Mouse (Mus musculus) 416B (cell line): ENCODE results near the gene Sorcs2.

ENCODE experiments used
- DNase-seq: peaks from one replicate; pipeline ENCODE4 v3.0.0; 2011; ENCODE audit warnings: low read depth

The Sorcs2 gene

DNA sequence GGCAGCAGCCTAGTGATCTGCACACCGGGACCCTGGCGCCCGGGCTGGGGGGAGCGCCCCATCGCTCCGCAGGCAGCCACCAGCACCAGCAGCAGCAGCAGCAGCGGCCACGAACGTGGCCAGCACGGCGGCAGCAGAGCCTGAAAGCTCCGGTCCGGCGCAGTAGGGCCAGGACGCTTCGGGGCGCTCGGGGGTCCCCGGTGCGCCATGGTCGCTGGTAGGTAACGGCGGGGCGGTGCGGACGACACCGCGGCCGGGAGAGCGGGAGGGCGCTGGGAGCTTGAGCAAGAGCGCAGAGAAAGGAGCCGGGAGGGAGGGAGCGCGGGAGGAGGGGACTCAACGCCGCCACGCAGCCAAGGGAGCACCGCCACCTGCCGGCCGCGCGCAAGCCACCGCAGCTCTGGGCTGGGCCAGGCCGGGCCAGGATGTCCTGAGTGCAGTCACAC, at the start of gene Sorcs2:
TSS of gene Sorcs2 (minus strand) at position 303 of the 446 bp plus-strand sequence.
- no peak for DNase-seq

DNA sequence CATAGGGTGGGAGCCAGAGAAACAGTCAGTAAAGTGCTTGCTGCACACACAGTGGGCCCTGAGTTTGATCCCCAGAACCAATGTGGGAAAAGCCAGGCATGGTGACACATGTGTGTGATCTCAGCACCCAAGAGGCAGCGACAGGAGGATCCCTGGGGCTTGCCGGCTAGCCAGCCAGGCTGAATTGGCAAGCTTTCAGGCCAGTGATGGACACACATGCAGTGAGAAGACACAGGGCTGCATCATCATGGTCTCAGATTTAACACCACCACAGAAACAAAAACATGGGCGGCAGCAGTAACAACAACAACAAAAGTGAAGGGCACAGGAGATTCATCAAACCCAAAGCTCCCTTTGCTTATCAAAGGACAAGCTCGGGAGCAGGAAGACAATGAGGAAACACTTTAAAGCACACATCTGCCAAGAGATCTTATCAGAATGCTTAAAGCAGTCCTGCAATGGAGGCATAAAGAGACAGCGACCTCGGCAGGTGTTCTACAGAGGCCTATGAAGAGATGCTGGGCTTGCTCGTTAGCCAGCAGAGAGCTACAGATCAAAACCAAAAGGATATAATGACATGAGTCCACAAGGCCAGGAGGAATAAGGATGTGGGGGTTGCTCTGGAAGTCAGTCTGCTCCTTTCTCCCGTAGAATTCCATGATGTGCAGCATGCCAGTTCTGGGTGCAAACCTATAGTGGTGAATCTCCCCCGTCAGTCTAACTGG, 48.4 kb upstream of the Sorcs2 start:
- DNase-seq, result no peak

DNA sequence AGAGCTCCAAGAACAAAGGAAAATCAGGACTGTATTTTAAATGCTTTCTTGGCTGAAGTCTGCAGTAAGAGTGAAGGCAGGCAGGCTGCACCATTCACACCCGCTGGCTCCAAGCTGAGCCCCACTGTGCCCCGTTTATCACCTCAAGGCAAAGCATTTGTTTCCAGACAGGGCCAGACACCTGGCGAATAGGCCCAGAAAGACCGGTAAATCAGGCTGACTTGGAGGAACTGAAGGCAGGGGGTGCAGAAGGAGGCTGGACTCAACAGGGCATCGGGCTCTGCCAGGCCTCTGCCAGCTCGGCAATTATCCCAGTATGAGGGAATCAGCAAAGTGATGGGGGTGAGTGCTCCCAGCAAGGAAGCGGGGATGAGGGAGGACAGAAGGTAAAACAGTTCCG, 47.1 kb upstream of the Sorcs2 start:
- no peak for DNase-seq

DNA sequence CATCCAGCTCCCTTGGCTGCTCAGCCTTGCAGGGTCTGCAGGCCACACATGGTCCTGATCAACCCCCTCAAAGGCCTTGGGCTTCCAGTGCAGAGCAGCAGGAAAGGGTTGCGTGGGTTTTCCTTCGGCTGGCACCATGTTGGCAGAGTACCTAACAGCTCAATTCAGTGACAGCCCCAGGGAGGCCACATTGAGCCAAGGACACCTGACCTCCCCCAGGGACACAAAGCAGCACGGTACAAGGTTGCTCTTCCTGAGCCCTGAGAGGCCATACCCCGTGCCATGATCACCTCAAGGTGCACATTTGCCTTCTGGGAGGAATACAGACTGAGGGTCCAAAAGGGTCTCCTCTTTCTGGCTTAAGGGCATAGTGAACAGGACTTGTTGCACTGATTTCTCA, 46.7 kb upstream of the Sorcs2 start:
- no peak for DNase-seq

DNA sequence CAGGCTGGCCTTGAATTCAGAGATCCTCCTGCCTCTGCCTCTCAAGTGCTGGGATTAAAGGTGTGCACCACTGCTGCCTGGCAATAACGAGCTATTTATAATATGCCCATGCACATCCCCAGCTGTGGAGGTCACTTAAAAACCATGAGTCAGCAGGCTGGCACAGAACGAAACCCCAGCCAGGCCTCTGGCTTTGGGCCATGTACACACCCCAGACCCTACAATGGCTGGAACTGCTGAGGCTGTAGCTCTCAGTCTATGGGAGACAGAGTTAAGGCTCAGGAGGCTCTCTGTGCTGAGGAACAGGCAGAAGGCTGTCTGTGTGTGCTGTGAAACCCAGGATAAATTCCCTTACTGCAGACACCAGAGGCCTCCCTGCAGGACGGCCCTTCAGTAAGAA, 42.8 kb upstream of the Sorcs2 start:
- DNase-seq, result no peak

DNA sequence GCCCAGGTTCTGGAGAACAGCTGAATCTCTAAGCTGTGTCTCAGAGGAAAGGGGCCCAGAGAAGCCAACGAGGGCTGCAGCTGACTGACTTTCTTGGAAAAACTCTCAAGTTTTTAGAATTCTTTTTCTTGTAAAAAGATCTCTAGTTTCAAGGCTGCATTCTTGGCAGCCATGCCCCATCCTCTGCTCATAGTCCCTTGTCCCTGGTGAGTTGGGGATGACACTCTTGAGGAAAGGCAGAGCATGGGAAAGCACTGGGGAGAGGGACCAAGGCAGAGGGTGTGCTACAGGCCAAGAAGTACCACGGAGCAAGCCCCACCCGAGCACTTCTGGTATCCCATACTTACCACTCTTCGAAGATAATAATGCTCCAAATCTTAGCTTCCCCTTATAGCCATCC, 38.9 kb upstream of the Sorcs2 start:
- DNase-seq, result no peak

DNA sequence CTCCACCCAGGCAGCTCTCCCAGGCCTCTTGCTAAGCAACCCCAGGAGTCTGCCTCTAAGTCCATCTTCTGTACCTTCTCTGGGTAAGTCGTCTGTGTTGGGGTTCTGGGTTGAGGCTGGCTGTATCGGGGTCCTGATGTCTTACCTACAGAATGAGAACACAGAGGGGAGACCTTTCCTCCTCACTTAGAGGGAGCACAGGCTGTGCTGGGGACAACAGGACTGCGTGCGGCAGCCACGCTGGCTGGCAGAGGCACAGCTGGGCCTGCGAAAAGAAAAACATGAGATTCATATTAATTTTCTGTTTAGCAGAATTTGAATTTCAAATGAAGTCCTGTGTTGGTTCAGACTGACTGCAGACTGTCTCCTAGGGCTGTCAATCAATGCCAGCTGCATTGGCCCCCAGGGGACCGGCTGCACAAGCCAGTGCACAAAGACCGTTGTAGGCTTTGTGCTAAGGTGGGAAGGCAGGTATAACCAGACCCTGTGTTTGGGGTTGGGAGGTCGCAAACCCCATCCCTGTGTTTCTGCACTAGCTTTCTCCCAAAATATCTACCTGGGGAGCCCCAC, 36.5 kb upstream of the Sorcs2 start:
- no peak for DNase-seq

DNA sequence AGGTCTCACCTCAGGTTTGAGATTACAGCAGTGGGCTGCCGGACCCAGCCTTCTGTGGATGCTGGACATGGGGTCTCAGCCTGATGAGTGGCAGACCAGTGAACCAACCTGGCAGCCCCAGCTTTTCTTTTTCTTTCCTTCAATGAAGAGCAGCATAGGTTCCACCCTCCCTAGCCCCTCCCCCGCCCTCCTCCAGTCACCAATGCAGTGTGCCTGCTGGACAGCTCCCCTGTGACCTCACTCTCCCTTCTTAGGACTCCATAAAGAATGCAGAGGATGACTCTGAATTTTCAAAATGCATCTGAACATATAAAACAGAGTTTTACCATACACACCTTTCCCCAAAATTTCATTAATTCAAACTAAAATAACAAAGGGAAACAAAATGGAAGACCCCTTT, 33.8 kb upstream of the Sorcs2 start:
- peak; percentile 16 for DNase-seq

DNA sequence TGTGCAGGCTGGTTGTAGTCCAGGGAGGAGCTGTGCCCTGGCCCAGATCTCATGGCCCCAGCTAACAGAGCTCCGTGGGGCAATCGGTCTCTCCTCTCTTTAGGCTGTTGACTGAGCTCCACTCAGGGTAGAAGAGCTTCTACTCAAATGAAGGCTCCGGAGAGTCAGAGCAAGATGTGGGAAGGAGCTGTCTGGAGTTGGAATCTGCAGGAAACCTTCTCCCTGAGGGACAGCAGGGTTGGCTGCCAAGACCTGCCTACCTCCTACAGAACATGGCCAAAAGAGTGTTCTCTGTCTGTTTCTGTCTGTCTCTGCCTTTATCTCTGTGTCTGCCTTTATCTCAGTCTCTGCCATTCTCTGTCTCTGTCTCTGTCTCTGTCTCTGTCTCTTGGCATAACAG, 31.6 kb upstream of the Sorcs2 start:
- DNase-seq, result no peak

DNA sequence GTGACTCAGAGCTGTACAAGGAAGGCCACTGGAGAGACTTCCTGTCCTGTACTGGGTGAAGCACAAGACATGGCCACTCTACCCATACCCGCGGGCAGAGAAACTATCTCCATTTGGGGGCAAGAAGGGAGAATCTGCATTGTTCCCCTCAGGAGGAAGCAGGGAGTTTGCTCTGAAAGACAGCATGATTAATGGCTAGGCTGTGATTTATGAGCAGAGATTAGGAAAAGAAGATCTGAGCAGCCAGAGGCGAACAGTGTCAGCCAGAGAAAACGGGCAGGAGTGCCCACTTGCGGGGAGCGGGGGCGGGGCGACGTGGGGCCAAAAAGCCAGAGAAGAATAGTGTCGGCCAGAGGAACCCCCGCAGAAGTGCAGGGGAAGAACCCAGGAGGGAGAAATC, 29.9 kb upstream of the Sorcs2 start:
- DNase-seq, result no peak

DNA sequence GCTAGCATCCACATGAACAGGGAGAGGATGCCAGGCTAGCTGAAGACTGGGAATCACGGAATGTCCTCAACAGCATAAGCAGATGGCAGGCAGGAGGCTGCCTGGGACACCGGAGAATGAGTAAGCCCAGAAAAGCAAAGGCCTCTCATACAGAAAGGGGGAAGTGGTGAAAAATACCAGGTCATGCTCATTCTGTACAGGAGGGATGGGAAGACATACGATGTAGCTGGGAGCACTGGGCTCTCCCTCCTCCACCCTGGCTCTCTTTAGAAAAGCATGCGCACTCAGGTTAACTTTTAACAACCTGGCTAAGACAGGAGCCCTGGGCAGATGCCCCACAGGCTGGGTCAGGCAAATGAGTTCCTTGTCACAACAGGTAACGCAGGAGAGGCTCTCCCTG, 28.5 kb upstream of the Sorcs2 start:
- DNase-seq, result no peak

DNA sequence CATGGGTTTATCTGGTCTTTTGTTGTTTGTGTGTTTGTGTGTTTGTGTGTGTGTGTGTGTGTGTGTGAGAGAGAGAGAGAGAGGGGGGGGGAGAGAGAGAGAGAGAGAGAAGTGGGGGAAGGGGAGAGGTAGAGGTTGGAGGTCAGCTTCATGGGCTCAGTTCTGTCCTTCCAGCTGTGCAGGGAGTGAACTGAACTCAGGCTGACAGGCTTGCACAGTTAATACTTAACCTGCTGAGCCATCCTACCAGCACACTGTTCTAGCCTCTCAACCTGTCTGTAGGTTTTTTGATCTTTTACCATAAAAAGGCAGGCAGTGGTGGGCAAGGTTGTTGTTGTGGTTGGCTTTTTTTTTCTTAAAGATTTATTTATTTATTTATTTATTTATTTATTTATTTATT, 26.7 kb upstream of the Sorcs2 start:
- no peak for DNase-seq

DNA sequence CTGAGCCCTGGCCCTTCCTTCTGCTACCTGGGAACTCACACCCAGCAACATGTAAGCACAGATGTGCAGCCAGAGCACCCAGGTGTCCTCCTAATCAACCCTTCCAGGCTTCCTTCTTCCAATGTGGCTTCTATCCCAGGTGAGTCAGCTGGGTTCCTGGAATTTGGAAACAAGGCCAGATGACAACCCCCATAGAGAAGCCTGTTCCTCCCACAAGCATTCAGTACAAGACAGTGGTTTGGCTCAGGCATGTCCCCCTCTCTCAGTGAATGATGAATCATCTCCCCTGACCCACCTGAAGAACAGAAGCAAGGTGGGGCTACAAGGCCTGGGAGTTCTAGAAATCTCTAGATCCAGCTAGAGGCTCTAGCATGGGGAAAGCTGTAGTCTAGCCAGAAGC, 24.8 kb upstream of the Sorcs2 start:
- DNase-seq, result no peak

DNA sequence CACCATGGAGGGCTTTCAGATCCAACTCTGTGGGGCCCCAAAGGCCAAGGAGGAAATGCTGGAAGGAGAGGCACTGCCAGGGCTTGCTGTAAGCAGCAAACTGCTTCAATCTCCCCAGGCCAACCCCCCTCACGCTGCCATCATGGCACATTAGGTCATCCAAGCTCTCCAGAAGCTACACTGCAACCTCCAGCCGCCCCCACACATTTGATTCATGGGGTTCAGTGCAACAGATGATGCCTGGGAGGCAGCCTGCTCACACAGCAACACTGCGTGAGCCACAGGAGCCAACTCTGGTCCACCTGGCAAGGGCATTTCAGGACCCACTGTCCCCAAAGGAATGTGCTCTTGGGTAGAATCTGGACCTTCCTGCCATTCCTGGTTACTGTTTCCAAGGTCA, 21.9 kb upstream of the Sorcs2 start:
- DNase-seq, result no peak

DNA sequence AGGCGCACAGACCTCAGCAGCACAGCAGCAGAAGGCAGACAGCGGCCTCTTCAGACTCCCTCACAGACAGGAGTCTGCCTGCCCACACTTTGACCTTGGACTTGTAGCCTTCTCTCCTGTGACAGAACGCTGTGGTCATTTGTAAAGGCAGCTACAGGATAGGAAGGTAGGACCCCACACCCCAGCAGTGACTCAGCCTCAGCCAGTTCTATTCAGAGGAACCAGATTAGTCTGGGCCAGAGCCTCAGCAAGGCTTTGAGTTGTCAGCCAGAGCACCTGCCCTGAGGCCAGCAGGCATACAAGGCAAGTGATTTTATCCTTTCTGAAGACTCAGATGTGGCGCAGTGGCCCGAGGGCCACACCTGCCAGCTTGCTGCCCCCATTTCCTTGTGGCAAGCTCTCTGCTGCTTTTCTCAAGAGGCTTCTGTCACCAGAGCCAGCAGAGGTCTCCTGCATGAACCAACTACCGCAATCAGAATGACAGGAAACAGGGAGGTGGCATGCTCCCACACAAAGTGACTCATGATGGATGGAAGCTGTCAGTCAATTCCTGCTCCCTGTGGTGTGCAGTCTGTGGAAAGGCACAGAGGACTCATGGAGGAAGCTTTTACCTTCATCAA, 16.9 kb upstream of the Sorcs2 start:
- DNase-seq, result peak; percentile 89

DNA sequence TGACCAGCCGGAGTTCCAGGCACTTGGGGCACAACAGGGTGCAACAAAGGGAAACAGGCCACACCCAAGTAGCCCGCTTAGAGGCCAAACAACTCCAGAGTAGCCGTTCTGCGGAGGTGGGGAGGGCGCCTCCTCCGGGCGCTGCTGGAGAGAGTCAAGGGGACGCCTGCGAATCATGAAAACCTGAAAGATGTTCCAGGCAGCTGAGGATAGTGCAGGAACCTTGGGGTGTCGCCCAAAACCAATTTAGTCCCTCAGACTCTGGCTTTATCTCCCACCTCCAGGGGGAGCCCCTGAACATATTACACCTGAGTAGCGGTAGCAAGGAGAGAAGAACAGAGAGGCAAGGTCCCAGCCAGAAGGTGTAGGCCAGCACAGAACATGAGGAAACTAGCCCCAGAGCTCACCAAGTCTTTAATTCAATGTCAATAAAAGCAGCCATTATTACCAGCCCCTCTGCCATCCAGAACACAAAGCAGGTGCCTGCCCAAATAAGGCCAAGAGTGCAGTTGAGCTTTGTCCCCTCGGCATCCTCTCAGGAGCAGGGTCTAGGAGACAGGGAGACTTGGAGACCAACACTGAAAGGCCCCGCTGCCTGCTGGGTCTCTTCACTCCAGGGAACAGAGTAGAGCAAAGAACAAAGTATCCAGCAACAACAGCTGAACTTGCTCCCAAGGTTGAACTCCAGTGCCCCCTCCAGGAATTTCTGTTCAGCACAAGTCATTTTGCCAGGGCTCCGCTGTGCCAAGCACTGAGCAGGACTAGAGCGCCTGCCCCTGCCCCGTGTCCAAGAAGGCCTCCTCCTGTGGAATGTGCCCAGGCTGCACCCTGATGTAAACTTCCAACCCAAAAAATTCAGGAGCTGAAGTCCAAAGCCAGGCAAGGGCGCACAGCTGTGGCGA, 775 bp upstream of the Sorcs2 start:
- DNase-seq, result peak; percentile 54

DNA sequence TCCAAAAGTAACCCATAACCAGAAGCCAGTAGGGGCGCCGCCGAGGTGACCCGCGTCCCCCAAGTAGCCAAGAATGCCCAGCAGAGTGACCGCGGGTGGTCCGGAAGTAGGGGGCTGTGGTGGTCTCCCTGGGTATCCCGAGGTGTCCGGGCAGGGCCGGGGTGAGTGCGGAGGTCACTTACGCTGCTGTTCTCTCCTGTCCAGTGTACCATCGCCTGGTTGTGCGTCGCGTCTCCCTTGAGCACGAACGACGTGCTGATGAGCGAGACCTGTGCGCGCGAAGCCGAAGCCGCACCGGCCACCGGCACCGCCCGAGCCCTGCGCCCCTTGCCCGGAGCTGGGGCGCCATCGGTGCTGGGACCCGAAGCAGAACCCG, 567 bp downstream of the Sorcs2 start:
- no peak for DNase-seq

DNA sequence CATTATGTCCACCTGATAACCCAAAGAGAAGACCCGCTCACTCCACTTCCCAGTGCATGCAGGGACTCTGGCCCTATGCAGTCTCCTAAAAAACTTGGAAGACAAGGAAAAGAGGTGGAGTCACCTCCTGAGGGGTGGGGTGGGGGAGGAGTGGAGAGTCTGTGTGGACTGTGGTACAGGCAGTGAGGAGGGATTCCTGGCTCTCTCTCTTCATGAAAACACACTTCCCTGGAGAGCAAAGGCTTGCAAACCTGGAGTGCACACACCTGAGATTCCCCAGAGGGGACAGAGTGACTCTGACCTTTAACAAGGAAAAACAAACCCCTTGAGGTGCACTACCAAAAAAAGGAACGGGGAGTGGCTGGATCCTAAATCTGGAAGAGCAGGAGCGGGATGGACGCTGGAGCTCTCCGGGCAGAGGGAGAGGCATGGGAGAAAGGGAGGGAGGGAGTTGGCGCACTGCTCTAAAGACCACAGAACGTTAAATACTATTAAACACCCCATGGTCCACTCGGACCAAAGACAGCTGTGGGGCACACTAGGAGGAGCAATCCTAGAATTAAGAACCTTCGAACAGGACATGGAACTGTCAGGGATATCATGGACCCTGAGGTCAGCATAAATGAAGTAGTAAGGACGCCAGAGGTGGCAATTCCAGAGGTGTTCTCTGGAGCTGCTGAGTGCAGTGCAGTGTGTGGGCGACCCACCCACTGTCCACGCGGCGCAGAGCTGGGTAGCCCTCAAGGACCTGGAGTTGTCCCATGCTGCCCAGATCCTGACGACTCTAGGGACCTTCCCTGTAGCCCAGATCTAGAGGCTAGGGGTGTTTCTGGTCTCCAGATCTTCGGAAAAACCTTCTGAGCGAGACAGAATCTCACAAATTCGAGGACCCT, 1.2 kb downstream of the Sorcs2 start:
- no peak for DNase-seq

DNA sequence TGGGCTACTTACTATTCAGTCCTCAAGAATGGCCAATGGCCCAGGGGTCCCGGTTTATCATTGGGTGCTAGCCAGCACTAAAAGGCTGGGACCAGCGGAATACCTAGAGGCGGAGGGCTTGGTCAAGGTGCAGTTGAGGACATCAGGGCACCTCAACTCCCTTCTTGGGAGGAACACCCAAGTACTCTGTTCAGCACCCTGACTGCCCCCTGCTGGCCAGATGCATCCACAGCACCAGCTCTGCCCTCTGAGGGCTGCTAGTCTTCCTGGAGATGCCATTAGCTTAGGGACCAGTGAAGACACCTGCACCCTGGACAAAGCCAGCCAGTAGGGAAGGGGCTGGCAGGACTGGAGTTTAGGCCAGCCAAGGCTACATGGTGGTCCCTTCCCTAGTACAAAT, 1.9 kb downstream of the Sorcs2 start:
- DNase-seq, result peak; percentile 57

DNA sequence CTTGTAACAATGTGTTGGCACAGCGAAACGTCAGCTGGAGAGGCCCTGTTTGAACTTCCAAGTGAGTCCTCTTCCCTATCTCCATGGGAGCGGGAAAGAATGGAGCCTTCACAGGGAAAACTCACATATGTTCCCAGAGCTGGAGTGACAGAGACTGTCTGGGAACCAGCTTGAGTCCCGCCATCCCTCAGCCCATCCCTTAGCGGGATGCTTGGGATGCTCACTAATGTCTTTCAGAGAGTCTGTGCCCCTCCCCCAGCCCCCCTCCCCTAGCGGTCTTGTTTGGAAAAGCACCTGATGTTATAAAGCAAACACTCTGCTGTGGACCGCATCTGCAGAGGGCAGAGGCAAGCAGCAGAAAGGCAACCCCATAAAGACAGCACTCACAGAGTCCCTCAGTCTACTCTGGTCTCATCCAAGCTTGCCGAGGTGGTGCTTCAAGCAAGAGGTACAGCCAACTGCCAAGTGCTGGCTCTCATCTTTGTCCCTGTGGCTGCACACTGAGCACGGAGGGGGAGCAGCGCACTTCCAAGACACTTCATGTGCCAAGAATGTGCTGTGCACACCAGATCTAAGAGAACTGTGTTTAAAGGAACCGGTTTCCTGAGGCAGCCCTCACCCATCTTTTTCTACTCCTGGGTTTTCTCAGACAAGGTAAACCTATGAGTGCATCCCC, 3.0 kb downstream of the Sorcs2 start:
- DNase-seq, result no peak

DNA sequence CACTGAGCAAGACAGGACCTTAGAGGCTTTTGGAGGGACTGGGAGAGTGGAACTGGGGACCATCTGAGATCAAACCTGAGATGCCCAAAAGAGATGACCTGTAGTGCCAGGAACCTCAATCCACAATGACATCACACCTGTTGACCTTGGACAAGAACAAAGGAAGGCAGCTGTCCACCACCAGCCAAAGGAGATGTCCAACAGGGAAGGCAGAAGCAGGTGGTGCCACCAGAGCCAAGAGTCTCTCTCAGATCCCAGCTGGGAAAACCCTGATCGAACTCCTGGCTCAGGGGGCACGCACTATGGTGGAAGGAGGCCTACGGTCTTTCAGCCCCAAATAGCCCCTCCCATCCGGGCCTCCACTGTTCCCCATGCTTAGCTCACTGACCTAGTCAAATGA, 6.2 kb downstream of the Sorcs2 start:
- no peak for DNase-seq
